Mouse (Mus musculus): ENCODE results near the gene Rpl3. TPM values are rescaled to one million over a fixed set of nuclear protein-coding genes. Genes with fewer than 3 reads are reported as not detected.

Rpl3 gene
- polyA plus RNA-seq, 1 experiment from 2014 or later, result 1,042 TPM

Small RNA genes lying within 50 kb of the gene (microRNA-seq; reads per million reads assigned to microRNA genes)
- gene Snord43 (ENCODE audit: insufficient number of aligned reads), result 36.2 reads per million, percentile 23 among the genes with 10 or more reads in this experiment

Other genes starting within 250 kb of the Rpl3 start
- gene Apobec3, start 200.2 kb downstream of the Rpl3 start, polyA plus RNA-seq (2014; fragmentation: Nextera tagmentation; extraction: Ambion mirVana), result 10.0 and 10.6 TPM in 2 replicates
- 2.5 and 3.3 TPM in 2 replicates for gene Cbx7, start 120.7 kb downstream of the Rpl3 start, polyA plus RNA-seq (2014; fragmentation: Nextera tagmentation; extraction: Ambion mirVana)
- gene Pdgfb, start 76.9 kb downstream of the Rpl3 start, polyA plus RNA-seq (2014; fragmentation: Nextera tagmentation; extraction: Ambion mirVana), result 2.8 and 2.9 TPM in 2 replicates
- 11.3 and 13.6 TPM in 2 replicates for gene Syngr1, start 534 bp downstream of the Rpl3 start, polyA plus RNA-seq (2014; fragmentation: Nextera tagmentation; extraction: Ambion mirVana)
- 36.7 and 40.0 TPM in 2 replicates for gene Tab1, start 41.3 kb upstream of the Rpl3 start, polyA plus RNA-seq (2014; fragmentation: Nextera tagmentation; extraction: Ambion mirVana)
- 8.8 and 9.2 TPM in 2 replicates for gene Mgat3, start 81.9 kb upstream of the Rpl3 start, polyA plus RNA-seq (2014; fragmentation: Nextera tagmentation; extraction: Ambion mirVana)
- gene Mief1, start 142.2 kb upstream of the Rpl3 start, polyA plus RNA-seq (2014; fragmentation: Nextera tagmentation; extraction: Ambion mirVana), result 47.0 and 47.1 TPM in 2 replicates
- gene AC140267.1, start 144.0 kb upstream of the Rpl3 start, polyA plus RNA-seq (2014; fragmentation: Nextera tagmentation; extraction: Ambion mirVana), result not detected in 2 replicates
- 139 and 144 TPM in 2 replicates for gene Atf4, start 163.3 kb upstream of the Rpl3 start, polyA plus RNA-seq (2014; fragmentation: Nextera tagmentation; extraction: Ambion mirVana)
- 69.1 and 69.4 TPM in 2 replicates for gene Rps19bp1, start 172.4 kb upstream of the Rpl3 start, polyA plus RNA-seq (2014; fragmentation: Nextera tagmentation; extraction: Ambion mirVana)
- 0.12 and 0.17 TPM in 2 replicates for gene Cacna1i, start 195.4 kb upstream of the Rpl3 start, polyA plus RNA-seq (2014; fragmentation: Nextera tagmentation; extraction: Ambion mirVana)

Measured in forebrain, embryonic 11.5 days (tissue).